Mouse (Mus musculus) frontal cortex, postnatal 25 days (tissue): ENCODE results near the gene Nrf1.

Experiments
- DNase-seq, 2 experiments: peaks; one replicate each; pipeline ENCODE4 v3.0.0; 2022; ENCODE audit warnings: low spot score in 2 of 2

Nrf1 gene

DNA sequence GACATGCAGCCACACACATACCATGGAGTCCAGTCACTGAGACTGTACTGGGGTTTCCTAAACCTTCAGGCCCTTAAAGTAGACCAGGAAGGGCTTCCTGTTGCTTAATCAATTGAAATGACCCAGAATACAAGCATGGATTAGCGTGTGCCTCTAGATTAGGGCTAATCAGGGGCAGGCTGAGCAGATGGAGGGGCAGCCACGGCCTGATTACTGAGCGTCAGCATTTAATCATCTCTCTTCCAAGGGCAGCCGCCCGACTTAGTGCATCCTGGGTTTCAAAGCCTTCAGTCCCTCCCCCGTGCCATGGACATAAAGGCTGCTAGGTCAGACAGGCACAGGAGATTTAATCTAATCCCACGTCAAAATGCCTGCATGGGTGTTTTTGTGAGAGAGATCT is 99.3 kb downstream of the Nrf1 start:
- DNase-seq = no peak

DNA sequence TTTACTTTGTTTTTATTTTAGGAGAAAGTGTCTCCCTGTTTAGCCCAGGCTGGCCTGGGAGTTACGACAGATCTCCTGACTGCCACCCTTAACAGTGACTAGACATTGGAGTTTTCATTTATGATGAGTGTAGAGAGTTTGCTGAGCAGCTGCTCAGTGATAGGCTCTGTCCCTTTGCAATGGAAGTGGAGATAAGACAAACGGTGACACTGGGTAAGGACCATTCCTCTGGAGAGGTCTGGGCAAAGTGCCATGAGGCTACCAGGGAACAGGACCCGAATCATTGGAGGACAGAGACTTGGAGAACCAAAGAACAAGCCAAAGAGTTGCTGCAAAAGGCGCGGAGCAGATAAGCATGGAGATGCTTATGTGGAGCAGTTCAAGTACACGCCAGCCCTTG is 100.0 kb downstream of the Nrf1 start:
- no peak for DNase-seq

DNA sequence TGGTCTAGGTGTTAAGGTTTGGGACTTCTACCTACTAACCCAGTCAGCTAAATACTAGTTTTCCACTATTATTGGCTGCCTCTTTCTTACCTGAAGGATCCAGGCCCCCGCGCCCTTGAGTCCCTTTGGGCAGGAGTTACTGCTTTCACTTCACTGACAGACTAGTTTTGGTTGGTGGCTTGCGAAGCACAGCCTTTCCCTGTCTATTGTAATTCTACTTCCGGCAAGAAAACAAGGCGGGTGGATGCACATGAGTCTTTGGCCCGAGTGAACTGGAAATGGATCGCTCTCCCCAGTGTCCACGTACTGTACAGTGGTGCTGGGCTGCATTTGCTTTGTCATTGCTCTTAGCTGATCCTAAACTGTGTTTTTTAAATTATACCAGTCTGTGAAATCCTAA is 102.7 kb downstream of the Nrf1 start:
- DNase-seq = no peak

DNA sequence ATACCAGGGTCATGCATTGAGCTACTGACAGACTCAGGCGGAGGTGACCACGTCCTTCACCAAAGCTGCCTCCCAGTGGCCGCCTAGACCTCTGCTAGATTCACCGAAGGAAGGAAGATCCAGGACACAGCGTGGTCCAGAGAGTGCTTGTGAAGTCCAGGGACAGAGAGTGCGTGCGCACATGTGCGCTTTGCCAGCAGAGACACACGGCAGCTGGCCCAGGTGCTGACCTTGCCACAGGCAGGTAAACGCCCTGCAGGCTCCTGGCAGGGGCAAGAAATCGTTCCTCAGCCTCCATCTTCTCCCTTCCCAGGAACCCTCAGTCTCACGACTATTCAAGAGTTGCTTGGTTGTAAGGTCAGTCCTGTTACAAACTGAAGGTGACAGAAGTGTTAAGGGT is 104.4 kb downstream of the Nrf1 start:
- DNase-seq = no peak

DNA sequence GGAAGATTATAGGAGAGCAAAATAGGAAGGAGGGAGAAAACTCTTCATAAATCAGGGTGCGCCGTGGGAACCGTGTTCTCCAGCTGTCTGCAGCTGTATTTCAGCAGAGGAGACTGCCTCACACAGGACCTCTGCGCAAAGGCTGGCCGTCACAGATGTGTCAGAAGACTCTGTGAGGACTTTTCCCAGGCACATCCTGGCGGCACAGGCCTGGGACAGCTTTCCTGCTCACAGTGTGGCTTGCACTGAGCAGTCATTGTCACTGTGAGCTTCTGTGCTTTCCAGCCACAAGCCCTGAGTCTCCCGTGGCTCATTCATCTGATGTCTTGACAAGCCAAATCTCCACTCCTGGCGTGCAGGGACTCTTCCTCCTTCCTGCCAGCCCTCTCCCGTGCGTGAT is 104.9 kb downstream of the Nrf1 start:
- DNase-seq = no peak

DNA sequence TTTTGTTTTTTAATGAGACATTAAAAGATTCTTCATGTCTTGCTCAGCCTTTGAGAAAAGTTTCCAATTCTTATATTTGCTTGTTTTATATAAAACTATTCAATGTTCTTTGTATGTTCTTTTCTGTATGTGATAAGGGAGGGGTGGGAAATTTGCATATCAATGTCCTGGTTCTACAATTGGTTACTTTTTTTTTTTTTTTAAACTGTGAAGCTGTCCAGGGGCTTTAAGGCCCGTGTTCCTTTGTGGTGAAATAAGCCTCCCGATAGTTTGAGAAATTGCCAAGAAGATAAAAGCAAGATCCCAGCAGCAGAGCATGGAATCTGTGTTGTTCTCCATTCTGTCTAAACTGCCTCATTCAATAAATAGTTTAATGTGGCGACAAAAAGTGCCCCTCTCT is 105.3 kb downstream of the Nrf1 start:
- no peak for DNase-seq

DNA sequence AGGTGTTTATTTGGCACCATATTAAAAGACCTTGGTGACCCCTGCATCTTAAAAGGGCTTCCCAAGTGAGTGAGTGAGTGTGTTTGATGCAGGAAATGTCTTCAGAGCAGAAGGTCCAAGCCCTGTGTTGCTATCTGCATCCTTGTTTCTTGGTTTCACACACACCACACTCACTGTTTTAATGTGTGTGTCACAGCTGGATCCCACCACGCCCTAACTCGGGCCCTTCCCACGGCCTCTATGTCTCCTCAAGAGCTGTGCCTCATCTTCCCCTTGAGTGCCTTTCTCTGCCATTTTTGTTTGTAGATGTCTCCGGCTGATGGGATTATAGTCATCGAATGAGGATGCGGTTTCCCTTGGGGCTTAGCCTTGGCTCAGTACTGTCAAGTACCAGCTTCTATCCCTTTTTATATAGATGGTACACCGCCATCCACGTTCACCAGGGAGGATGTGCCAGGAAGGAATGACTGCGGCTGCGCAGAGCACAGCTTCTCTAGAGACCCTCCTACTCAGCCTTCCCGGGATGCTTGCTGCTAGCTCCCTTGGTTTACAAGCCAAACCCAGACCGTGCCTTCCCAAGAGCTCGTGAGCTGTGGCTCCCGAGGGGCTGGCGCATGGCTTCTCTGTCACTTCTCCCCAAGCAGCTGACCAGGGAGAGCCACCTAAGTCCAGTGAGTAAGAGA is 106.1 kb downstream of the Nrf1 start:
- no peak for DNase-seq

DNA sequence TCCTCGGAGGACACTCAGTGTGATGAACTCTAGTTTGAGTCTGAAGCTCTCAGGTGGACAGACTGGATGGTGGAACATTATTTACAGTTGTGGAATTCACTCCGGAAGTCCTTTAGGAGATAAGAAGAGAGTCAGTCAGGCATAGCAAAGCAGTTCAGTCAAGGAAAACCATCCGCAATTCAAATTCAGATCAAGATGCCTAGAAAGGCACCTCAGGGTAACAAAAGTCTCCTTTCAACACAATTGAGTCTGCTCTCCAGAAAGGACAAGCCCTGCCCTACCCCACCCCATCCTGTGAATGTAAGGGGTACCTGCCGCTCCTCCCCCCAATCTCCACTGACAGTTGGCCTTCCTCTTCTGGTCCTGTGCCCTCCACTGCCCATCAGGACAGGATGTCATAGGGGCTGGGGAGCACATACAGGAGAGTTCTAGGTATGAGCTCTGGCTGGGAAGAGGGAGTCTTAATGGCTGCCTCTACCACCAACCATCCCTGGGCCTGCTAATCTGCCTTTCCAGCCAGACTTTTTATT is 111.8 kb downstream of the Nrf1 start:
- no peak for DNase-seq

DNA sequence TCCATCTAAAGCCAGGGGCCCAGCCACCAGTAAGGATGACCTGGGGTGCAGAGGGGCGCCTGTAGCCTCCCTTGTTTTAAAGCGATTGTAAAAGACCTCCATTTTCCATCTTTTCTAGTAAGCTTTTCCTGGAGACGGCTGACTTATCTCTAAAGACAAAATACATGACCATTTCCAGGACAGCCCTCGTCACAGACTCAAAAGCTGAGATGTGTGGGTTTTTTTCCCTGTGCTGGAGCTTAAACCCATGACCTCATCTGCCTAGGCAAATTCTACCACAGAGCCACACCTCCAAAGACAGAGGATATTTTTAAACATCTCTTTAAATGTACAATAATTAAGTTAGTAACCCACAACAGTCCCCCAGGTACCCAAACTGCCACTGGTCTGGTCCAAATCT is 112.6 kb downstream of the Nrf1 start:
- no peak for DNase-seq

DNA sequence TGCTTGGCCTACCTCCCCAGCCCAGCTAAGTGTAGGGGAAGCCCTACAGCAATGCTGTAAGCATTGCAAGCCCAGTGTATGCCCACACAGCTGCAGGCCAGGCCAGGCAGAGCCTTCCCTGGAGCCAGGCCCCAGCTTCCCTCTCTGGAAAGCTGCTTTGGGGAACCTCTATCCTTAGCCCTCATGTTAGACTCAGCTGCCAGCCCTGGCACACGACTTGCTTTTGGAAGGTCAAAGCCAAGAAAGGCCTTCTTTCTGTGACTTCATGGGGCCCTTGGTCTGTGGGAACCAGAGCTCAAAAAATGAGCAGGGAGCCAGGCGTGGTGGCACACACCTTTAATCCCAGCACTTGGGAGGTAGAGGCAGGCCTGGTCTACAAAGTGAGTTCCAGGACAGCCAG is 113.8 kb downstream of the Nrf1 start:
- DNase-seq = no peak

DNA sequence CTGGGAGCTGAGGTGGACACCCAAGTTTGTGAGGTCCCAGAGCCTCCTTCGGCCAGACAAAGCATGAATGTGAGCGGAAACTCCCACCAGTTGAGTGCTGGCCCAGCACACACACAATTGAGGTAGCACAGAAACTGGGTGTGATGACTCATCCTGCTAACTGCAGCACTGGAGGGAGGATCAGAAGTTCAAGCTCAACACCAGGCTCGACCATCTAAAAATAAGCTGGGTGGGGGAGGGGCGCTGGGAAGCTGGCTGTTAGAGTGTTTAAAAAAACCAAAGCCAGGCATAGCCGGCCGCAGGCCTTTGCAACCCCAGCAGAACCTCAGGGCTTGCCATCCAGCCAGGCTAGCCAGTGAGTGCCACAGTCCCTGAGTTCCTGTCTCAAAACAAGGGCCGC is 114.3 kb downstream of the Nrf1 start:
- DNase-seq = no peak

DNA sequence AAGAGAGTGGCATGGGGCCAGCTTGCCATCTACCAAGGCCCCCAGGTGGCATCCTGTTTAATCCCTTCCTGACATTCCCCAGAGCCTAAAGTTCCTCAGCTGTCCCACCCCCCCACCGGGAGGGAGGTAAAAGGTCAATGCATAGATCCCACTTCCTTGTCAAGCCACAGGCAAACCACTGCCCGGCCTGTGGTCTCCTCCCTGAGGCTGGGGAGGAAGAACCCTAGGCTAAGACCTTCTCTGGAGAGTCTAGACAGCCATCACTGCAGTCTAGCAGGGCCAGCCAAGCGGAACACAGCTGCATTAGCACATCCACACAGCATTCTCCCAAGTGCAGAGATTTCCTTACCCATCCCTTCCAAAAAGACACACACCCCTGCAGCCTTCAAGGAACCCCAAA is 118.6 kb downstream of the Nrf1 start:
- DNase-seq = no peak

DNA sequence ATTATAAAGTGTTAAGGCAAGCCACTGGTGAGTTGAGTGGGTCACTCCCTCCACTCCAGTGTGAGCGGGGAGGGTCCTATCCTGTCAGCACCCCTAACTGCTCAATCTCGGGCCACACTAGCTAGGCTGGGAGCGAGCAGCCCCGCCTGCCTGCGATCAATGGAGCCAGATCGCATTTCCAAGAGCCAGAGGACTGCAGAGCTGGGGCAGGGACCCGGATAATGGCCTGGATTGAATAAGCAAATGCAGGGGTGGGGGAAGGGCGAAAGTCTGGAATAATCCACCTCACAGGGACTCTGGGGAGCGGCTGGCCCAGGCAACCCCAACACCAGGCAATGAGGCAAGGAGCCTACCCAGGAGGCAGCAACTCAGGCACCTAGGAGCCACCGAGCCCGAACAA is 119.4 kb downstream of the Nrf1 start:
- no peak for DNase-seq

DNA sequence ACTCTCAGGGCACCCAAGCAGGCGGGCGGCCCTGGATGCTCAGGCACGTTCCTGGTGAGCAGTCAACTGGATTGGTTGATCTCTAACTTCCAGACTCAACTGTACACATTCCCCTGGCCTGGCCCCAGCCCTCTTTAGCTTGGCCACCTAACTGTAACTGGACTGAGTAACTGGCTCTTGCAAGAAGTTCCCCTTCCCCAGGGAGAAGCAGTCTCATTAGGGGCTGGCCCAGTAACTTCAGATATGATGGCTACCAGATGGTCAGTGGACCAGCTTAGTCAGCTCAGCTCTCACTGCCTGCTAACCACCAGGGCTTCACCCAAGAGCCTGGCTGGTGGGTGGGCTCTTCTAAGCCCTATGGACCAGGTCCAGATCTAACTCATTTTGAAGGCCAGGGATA is 120.5 kb downstream of the Nrf1 start:
- no peak for DNase-seq

DNA sequence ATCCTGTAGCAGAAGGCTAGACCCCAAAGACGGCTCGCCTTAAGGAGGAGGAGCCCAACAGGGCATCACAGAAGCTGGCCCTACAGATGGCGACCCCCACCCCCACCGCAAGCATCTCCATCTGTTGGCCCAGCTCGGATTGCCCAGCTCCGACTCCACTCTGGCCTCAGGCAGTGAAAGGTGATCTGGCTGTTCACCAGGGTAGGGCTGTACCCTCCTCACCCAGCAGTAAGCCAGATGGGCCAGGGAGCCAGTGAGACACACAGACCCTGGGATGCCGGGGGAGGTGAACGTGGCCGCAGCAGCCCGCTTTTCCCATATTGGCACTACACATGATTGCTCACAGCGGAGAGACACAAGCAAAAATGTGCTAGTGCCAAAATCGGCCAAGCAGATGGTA is 121.4 kb downstream of the Nrf1 start:
- no peak for DNase-seq

DNA sequence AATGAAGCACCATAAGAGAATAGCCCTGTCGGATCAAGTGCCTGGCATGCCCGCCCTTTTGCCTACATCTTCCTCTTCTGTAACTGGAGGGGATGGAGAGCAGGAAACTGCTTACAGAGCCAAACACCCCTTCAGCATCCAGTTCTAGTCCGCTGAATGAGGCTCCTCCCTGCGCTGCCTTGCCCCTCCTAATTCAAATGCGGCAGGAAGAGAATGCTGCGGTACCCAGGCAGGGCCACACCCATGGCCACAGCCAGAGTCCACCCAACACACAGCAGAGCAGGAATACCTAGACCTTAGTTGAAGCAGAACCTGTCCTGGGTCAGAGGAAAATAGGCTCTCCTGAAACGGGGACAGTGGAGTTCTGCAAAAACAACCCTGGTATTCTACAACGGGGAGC is 123.4 kb downstream of the Nrf1 start:
- no peak for DNase-seq

DNA sequence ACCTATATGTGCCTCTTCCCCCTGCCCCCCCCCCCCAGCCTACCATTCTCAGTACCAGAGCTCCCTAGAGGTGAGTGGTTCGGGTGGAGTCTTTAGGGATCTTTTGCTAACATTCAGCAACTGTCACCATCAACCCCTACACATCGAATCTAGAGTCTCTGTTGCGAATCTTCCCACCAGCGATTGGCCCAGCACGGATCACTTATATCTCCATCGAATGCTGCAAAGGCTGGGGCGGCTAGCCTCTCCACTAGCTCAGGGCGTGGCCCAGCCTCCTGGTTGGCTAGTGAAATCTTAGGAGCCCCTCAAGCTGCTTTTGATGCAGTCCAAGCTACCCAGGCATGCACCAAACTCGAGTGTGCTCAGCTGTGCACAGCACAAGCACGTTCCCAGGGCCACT is 124.2 kb downstream of the Nrf1 start:
- DNase-seq = no peak

DNA sequence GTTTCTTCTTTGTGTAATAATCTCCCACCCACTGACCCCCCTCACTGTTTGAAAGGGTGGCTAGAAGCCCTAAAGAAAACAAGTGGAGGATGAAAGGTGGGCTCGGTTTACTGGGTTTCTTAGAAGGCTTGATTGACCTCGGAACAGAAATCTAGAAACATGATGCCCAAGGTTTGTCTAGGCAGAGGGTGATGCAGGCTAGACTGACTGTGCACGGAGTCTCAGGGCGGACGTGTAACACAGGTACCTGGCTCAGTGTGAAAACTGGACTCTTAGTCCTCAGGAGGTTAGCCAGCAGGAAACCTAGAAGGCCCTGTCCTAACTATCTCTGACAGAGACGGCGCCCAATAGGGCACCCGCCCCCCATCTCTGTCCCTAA is 124.6 kb downstream of the Nrf1 start:
- DNase-seq = no peak

DNA sequence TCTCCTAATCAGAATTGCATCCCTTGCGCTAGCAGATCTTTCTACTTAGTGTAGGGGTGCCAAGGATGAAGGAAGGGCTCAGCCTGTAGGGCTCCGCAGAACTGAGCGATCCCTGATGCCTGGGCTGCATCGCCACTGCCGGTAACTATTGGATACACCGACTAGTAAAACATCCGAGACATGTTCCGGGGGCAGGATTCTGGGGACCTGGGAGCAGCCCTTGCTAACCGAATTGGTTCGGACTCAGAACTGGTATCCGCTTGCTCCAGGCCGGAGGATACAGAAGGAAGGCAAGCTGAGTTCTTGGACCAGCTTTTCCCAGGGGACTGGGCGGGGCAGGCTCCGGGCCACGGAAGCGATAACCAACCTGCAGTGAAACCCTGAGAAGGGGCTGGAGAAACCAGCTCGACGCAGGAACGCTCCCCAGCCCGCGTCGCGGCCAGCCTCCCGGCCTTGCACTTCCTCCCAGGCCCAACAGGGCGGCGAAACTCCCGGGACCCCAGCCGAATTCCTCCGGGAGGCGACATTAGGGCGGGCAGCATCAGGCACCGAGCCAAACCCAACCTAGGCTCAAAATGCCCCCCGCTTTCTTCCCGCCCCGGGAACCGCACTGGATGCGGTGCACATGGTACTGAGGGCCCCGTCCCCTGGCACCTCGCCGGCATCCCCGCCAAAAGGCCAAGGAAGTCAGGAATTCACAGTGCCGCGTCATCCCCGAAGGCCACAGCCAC is 125.2 kb downstream of the Nrf1 start:
- DNase-seq = no peak

DNA sequence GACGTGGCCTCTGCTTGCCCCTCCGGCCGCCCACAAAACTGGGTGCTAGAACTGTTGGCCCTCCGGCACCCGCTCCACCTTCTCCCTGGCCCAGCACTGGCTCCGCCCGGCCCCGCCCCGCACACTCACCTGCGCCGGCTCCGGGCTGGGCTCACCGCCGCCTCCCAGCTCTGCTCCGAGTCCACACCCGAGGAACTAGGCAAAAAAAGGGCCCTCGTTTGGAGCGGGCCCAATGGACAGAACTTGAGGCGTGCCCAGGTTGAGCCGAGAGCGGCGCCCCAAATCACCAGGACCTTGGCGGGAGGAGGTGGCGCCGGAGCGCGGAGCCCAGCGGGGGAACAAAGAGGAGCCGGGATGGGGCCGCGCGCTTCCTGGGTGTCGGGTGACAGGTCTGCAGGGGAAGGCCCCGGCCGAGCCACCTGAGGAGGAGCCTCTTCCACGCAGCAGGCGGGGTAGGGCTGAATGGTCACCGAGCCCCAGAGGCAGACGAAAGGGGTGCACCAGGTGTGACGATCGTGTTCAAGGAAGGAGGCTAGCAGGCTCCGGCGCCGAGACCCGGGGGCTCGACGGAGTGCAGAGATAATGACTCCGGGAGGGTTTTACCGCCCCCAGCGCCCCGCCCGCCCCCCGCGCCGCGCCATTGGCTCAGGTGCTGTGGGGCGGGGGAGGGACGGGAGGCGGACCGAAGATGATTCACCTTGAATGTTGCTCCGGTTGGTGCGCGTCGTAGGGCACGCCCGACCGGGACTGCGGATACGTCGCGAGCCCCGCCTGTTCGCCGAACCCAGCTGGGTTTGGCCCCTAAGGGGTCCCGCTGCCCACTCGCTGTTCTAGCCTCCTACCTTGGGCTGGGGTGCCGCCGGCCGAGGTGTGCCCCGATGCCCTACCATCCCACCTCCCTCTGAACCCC is 126.0 kb downstream of the Nrf1 start:
- DNase-seq = no peak

DNA sequence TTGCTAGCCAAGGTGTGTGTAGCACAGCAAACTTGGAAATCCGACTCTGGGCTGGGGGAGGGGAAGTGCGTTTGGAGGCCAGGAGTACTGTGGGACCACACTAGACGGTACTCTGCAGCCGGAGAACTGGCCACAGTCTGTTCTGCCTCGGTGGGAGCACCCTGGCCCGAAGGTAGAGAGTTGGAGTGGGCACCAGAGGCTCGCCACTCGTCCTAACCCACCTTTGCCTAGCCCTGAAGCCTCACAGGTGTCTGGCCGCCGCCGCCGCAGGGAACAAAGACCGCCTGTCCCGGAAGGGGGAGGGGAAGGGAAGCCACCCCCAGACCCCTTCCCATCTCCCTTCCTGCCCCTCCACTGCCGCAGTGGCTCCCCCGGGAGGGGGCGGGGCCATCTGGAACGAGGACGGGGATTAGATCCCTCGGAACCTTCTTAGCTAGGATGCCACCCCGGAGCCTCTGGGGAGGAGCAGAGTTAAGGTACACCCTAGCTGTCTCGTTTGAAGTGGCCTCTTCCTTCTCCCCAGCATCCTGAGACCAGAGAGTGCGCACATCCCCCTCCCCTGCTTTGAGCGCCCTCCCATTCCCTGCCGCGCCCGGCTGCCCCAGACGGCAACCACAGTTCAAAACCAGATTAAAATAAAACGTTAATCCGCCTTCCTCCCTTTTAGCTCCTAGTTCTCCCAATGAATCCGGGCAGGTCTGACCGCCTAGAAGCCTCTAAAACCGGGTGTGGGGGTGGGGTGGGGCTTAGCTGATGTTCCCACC is 126.9 kb downstream of the Nrf1 start:
- no peak for DNase-seq
